Comparison of ENCODE assay signal across 9 mouse cellular contexts in genomic region chr16:93072156-93072555, GRCm38 (mm10).
DNase-seq lines count a peak whose midpoint lies in the region; ATAC-seq and TF ChIP-seq lines count a peak whose summit lies in the region.
"Had no signal": no experiment of that assay in that cellular context is flagged by ENCODE, and none has a peak within 500 bp of the region (broad histone marks: within the 10 kb centered on the region; RNA-seq: fewer than 3 reads in every experiment).

No protein-coding gene starts in this region.

- intact Hi-C loops in heart, postnatal 25 days (cut with DNase I): no loop called here

- TF ChIP-seq CTCF in lung, embryonic 14.5 days (IDR thresholded peaks at IDR 0.05; ENCODE audit: low read depth): no peak

- peak; percentile 31 for DNase-seq in 416B (ENCODE audit: low read depth)
- DNase-seq in heart, postnatal 25 days (ENCODE audit: low spot score): peak; percentile 48
- DNase-seq in lung, embryonic 14.5 days: peak; percentile 76
- DNase-seq in frontal cortex, postnatal 10 days (ENCODE audit: low spot score in 2 of 2): no peak
- no peak for DNase-seq in left cerebral cortex, adult 18-20 months (ENCODE audit: low spot score in 2 of 2)
- no peak for DNase-seq in retina, embryonic 14.5 days (ENCODE audit: low spot score)

- H3K9ac ChIP-seq in embryonic facial prominence, embryonic 12.5 days: no peak overlapping the region
- no peak overlapping the region for H3K9ac ChIP-seq in lung, embryonic 14.5 days
- no peak overlapping the region for H3K9ac ChIP-seq in hindbrain, embryonic 16.5 days (ENCODE audit: low read depth, low read length)

- no peak for ATAC-seq in embryonic facial prominence, embryonic 12.5 days (ENCODE audit: insufficient number of reproducible peaks, insufficient read depth, low FRiP score, low TSS enrichment)
- peak; percentile 81 for ATAC-seq in lung, embryonic 14.5 days (ENCODE audit: insufficient read depth)
- ATAC-seq in hindbrain, embryonic 16.5 days: no peak

- peak overlapping the region; percentile 85 for H3K27ac ChIP-seq in embryonic facial prominence, embryonic 12.5 days
- H3K27ac ChIP-seq in lung, embryonic 14.5 days (ENCODE audit: low read depth): peak overlapping the region; percentile 60; the same call in 1 of the 2 replicates
- no peak overlapping the region for H3K27ac ChIP-seq in hindbrain, embryonic 16.5 days (ENCODE audit: low read depth, low read length)

- H3K9me3 ChIP-seq in embryonic facial prominence, embryonic 12.5 days: no peaks in the 10 kb centered on the region
- no peaks in the 10 kb centered on the region for H3K9me3 ChIP-seq in lung, embryonic 14.5 days (ENCODE audit: low read depth, low read length)
- no peaks in the 10 kb centered on the region for H3K9me3 ChIP-seq in hindbrain, embryonic 16.5 days (ENCODE audit: control insufficient read depth, low read length)

- no peak overlapping the region for H3K4me3 ChIP-seq in embryonic facial prominence, embryonic 12.5 days
- no peak overlapping the region for H3K4me3 ChIP-seq in lung, embryonic 14.5 days (ENCODE audit: low read depth, low read length)
- H3K4me3 ChIP-seq in hindbrain, embryonic 16.5 days (ENCODE audit: low read length): no peak overlapping the region
- H3K4me3 ChIP-seq: myocyte had no signal

- no peaks in the 10 kb centered on the region for H3K36me3 ChIP-seq in embryonic facial prominence, embryonic 12.5 days
- H3K36me3 ChIP-seq in lung, embryonic 14.5 days (ENCODE audit: insufficient read depth): no peaks in the 10 kb centered on the region
- H3K36me3 ChIP-seq in hindbrain, embryonic 16.5 days (ENCODE audit: control insufficient read depth, insufficient read depth, low read length): no peaks in the 10 kb centered on the region

- H3K4me1 ChIP-seq in embryonic facial prominence, embryonic 12.5 days: peaks cover 21% of the 10 kb centered on the region; the same call in 1 of the 2 replicates
- H3K4me1 ChIP-seq in lung, embryonic 14.5 days (ENCODE audit: insufficient read depth): no peaks in the 10 kb centered on the region
- no peaks in the 10 kb centered on the region for H3K4me1 ChIP-seq in hindbrain, embryonic 16.5 days (ENCODE audit: control insufficient read depth, insufficient read depth, low read depth, low read length)

- H3K4me2 ChIP-seq in embryonic facial prominence, embryonic 12.5 days (replicated peaks): no peak overlapping the region
- H3K4me2 ChIP-seq in lung, embryonic 14.5 days: no peak overlapping the region
- H3K4me2 ChIP-seq in hindbrain, embryonic 16.5 days (ENCODE audit: low read length): no peak overlapping the region

- no peaks in the 10 kb centered on the region for H3K27me3 ChIP-seq in embryonic facial prominence, embryonic 12.5 days
- H3K27me3 ChIP-seq in lung, embryonic 14.5 days (ENCODE audit: insufficient read depth, low read length): no peaks in the 10 kb centered on the region
- H3K27me3 ChIP-seq in hindbrain, embryonic 16.5 days (replicated peaks; ENCODE audit: control insufficient read depth, insufficient read depth, low read length): no peaks in the 10 kb centered on the region

- WGBS in embryonic facial prominence, embryonic 12.5 days: 40% methylated on average over 6 of the region's 6 CpGs
- 18% methylated on average over 6 of the region's 6 CpGs for WGBS in lung, embryonic 14.5 days
- WGBS in hindbrain, embryonic 16.5 days: 68% methylated on average over 6 of the region's 6 CpGs

Comparison
In these comparisons a context has a peak if more than half of its experiments do, and no peak if none do; other contexts are left out.
1. DNase-seq: peak in 416B (single experiment), heart, postnatal 25 days (single experiment) and lung, embryonic 14.5 days (single experiment); none in frontal cortex, postnatal 10 days (0 of 2), left cerebral cortex, adult 18-20 months (0 of 2) and retina, embryonic 14.5 days (single experiment).